Mouse (Mus musculus) stomach, embryonic 15.5 days (tissue): Measurements from ENCODE around the gene Itpr1. TPM values are rescaled to one million over a fixed set of nuclear protein-coding genes. Genes with fewer than 3 reads are reported as not detected.

ENCODE experiments used
- ATAC-seq: fragments of 200-750 bp; cut with Nextera tagmentation; 2 replicates; pipeline ENCODE4 v1.8.0; 2017; ENCODE audit warnings: low read depth, moderate number of reproducible peaks, moderate TSS enrichment; ENCODE audit not compliant: insufficient read depth, low FRiP score
- H3K27ac ChIP-seq: fragments of 300-500 bp; sonication (generic); 2 replicates; pipeline ENCODE4 v1.5.1; 2015; ENCODE audit warnings: mild to moderate bottlenecking, inconsistent platforms
- H3K27me3 ChIP-seq: fragments of 300-500 bp; sonication (generic); replicated peaks from 2 replicates; pipeline ENCODE4 v1.6.1; 2015; ENCODE audit warnings: inconsistent platforms
- H3K36me3 ChIP-seq: fragments of 300-500 bp; sonication (generic); 2 replicates; pipeline ENCODE4 v1.6.1; 2015; ENCODE audit warnings: inconsistent platforms
- H3K4me1 ChIP-seq: fragments of 300-500 bp; sonication (generic); 2 replicates; pipeline ENCODE4 v1.6.1; 2015; ENCODE audit warnings: inconsistent platforms
- H3K4me2 ChIP-seq: fragments of 300-500 bp; sonication (generic); 2 replicates; pipeline ENCODE4 v1.6.1; 2015; ENCODE audit warnings: mild to moderate bottlenecking, inconsistent platforms
- H3K4me3 ChIP-seq: fragments of 300-500 bp; sonication (generic); replicated peaks from 2 replicates; pipeline ENCODE4 v1.5.1; 2015; ENCODE audit warnings: inconsistent platforms
- H3K9ac ChIP-seq: fragments of 300-500 bp; sonication (generic); 2 replicates; pipeline ENCODE4 v1.6.1; 2015; ENCODE audit warnings: inconsistent platforms
- H3K9me3 ChIP-seq: fragments of 300-500 bp; sonication (generic); 2 replicates; pipeline ENCODE4 v1.6.1; 2016; ENCODE audit warnings: inconsistent platforms
- WGBS: fragments of 180-500 bp; shearing (Covaris S2); methylation state at CpG from one replicate; pipeline ENCODE4 v1.1.7; 2015; 5-methylcytosine and 5-hydroxymethylcytosine counted together
- polyA plus RNA-seq: library from polyadenylated mRNA; unstranded; fragments of >200 nt; fragmentation: Nextera tagmentation; extraction: Ambion mirVana; gene quantifications from 2 replicates; pipeline ENCODE4 v1.2.1, GENCODE M21; 2015

The Itpr1 gene
- polyA plus RNA-seq, 1 experiment from 2014 or later = 9.4 TPM

- H3K4me1 ChIP-seq = peaks cover 34% of the 10 kb centered on the region
- H3K4me2 ChIP-seq = no peak overlapping the region
- no peak overlapping the region for H3K4me3 ChIP-seq
- no peak overlapping the region for H3K27ac ChIP-seq
- no peaks in the 10 kb centered on the region for H3K36me3 ChIP-seq
- no peaks in the 10 kb centered on the region for H3K27me3 ChIP-seq
- no peaks in the 10 kb centered on the region for H3K9me3 ChIP-seq
- WGBS = 76% methylated on average over 16 of the region's 16 CpGs
- H3K9ac ChIP-seq = no peak overlapping the region
- ATAC-seq = no peak
Measured at GRCm38 (mm10) chr6:108454061-108454891, 241.4 kb downstream of the Itpr1 start.

- ATAC-seq = no peak
- no peak overlapping the region for H3K27ac ChIP-seq
Measured at GRCm38 (mm10) chr6:108454979-108455836, 242.3 kb downstream of the Itpr1 start.

GRCm38 (mm10) chr6:108456231-108457062, 243.6 kb downstream of the Itpr1 start:
- no peak; the same call in 1 of the 2 replicates for ATAC-seq
- Histone ChIP-seq H3K4me3 (no peak overlapping the region), H3K4me1 (peaks cover 34% of the 10 kb centered on the region), H3K9ac (no peak overlapping the region), H3K27ac (peak overlapping the region; percentile 90), H3K27me3 (no peaks in the 10 kb centered on the region), H3K36me3 (no peaks in the 10 kb centered on the region), H3K9me3 (no peaks in the 10 kb centered on the region), H3K4me2 (peak overlapping the region; percentile 37)
- WGBS = 22% methylated on average over 18 of the region's 18 CpGs

More at GRCm38 (mm10) chr6:108454979-108455836, 242.3 kb downstream of the Itpr1 start:
- Histone ChIP-seq H3K9me3 (no peaks in the 10 kb centered on the region), H3K4me1 (peaks cover 34% of the 10 kb centered on the region), H3K4me2 (no peak overlapping the region), H3K36me3 (no peaks in the 10 kb centered on the region), H3K27me3 (no peaks in the 10 kb centered on the region), H3K4me3 (no peak overlapping the region), H3K9ac (no peak overlapping the region)
- 91% methylated on average over 7 of the region's 7 CpGs for WGBS

DNA sequence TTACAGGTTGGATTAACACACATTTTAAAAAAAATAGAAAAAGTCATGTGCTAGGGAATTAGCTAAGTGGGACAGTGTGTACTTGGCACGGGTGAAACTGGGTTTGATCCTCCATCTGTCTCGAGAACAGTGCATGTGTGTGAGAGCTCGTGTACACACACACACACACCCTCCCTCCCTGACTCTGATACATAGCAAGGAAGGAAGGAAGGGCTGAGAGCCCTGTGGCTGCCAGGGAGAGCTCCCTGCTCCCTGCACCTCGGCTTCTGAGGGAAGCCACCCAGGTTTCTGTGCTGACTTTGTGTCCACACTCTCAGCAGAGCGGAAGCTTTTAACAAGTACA, 244.1 kb downstream of the Itpr1 start:
- H3K4me1 ChIP-seq = peaks cover 34% of the 10 kb centered on the region
- no peak overlapping the region for H3K9ac ChIP-seq
- H3K27me3 ChIP-seq = no peaks in the 10 kb centered on the region
- peak overlapping the region; percentile 37; the same call in 1 of the 2 replicates for H3K4me2 ChIP-seq
- WGBS = 10% methylated on average over 5 of the region's 5 CpGs
- peak; percentile 63 for ATAC-seq
- H3K36me3 ChIP-seq = no peaks in the 10 kb centered on the region
- no peaks in the 10 kb centered on the region for H3K9me3 ChIP-seq
- peak overlapping the region; percentile 90 for H3K27ac ChIP-seq
- no peak overlapping the region for H3K4me3 ChIP-seq

DNA sequence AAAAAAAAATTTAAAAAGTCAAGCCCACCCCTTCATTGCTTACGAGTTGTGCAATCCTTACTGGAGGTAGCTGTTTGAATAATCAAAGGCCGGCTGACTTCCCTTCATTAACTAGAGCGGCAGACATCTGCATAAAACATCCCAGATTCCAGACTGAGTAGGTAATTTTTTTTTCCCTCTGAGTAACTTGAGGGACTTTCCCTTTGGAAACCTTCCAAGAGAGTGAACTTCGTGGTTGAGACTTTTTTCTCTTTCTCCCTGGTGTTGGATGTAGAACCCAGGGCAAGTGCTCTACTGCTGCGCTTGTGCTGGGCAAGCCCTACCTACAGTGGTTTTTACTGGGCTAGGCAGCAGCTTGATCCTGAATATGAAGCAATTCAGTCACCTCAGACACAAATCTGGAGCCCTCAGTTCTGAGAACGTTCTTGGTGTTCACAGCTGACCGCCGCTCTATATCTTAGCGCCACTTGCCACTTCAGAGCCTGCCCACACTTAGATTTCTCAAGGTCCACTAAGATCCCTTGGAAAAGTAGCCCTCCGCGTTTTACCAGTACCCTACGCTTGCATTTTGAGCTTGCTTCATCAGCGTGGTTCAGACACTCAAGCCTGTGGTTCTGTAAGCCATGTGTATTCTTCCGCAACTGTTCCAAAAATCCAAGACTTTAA, 244.8 kb downstream of the Itpr1 start:
- 42% methylated on average over 14 of the region's 14 CpGs for WGBS
- Histone ChIP-seq H3K27me3 (no peaks in the 10 kb centered on the region), H3K4me3 (no peak overlapping the region), H3K9ac (no peak overlapping the region), H3K4me1 (peaks cover 34% of the 10 kb centered on the region), H3K4me2 (no peak overlapping the region), H3K36me3 (no peaks in the 10 kb centered on the region), H3K9me3 (no peaks in the 10 kb centered on the region), H3K27ac (peak overlapping the region; percentile 55)
- peak; percentile 12; the same call in 1 of the 2 replicates for ATAC-seq

DNA sequence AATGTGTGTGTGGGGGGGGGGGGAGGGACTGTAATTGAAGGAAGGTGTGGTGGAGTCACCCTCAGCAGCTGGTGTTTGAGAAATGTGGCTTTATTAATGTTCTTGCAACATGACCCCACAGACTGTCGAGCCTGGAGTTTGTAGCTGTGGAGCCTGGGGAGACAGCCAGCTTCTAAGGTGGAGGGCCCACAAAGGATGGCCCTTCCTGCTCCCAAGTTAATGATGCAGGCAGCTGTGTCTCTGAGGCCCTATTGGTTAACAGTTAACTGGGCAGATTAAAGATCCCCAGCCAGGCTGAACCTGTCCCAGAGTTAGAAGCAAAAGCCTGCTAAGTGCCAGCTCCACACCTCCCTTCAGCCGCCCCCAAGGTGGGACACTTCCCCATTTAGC, 245.3 kb downstream of the Itpr1 start:
- H3K9me3 ChIP-seq = no peaks in the 10 kb centered on the region
- peaks cover 34% of the 10 kb centered on the region for H3K4me1 ChIP-seq
- WGBS = 49% methylated on average over 2 of the region's 2 CpGs
- no peaks in the 10 kb centered on the region for H3K36me3 ChIP-seq
- no peaks in the 10 kb centered on the region for H3K27me3 ChIP-seq
- ATAC-seq = no peak
- no peak overlapping the region for H3K9ac ChIP-seq
- H3K4me3 ChIP-seq = no peak overlapping the region
- peak overlapping the region; percentile 55 for H3K27ac ChIP-seq
- H3K4me2 ChIP-seq = no peak overlapping the region

DNA sequence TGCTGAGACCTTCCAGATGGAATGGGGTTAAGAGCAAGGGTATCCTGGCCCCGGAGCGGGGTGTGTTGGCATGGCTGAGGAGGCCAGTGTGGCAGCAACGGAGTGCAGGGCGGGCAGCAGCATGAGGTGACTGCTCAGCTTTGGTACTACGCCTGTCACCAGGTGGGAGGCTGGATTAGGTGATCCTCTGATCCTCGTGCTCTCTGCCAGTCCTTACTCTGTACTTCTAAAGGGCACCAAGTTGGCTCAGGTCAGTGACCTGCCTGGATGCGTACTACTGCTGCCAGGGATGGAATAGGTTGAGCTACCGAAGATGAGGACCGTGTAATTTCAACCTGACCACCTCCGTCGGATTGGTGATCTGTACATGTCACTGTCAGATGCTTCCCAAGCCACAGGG, 245.9 kb downstream of the Itpr1 start:
- ATAC-seq = no peak
- 89% methylated on average over 11 of the region's 11 CpGs for WGBS
- no peak overlapping the region for H3K9ac ChIP-seq
- H3K4me1 ChIP-seq = peaks cover 34% of the 10 kb centered on the region
- no peak overlapping the region for H3K4me2 ChIP-seq
- H3K27ac ChIP-seq = no peak overlapping the region
- H3K36me3 ChIP-seq = no peaks in the 10 kb centered on the region
- no peaks in the 10 kb centered on the region for H3K9me3 ChIP-seq
- H3K4me3 ChIP-seq = no peak overlapping the region
- H3K27me3 ChIP-seq = no peaks in the 10 kb centered on the region

- Histone ChIP-seq H3K4me2 (no peak overlapping the region), H3K9me3 (no peaks in the 10 kb centered on the region), H3K27me3 (no peaks in the 10 kb centered on the region), H3K4me3 (no peak overlapping the region), H3K4me1 (no peaks in the 10 kb centered on the region), H3K9ac (no peak overlapping the region), H3K27ac (no peak overlapping the region), H3K36me3 (no peaks in the 10 kb centered on the region)
- 80% methylated on average over 8 of the region's 8 CpGs for WGBS
- ATAC-seq = no peak
Measured at GRCm38 (mm10) chr6:108464308-108464979, 251.5 kb downstream of the Itpr1 start.

GRCm38 (mm10) chr6:108465159-108465558, 252.3 kb downstream of the Itpr1 start:
- Histone ChIP-seq H3K36me3 (no peaks in the 10 kb centered on the region), H3K27me3 (no peaks in the 10 kb centered on the region), H3K4me3 (no peak overlapping the region), H3K9ac (no peak overlapping the region), H3K27ac (no peak overlapping the region), H3K4me2 (no peak overlapping the region), H3K9me3 (no peaks in the 10 kb centered on the region), H3K4me1 (no peaks in the 10 kb centered on the region)
- 92% methylated on average over 5 of the region's 5 CpGs for WGBS
- no peak for ATAC-seq

DNA sequence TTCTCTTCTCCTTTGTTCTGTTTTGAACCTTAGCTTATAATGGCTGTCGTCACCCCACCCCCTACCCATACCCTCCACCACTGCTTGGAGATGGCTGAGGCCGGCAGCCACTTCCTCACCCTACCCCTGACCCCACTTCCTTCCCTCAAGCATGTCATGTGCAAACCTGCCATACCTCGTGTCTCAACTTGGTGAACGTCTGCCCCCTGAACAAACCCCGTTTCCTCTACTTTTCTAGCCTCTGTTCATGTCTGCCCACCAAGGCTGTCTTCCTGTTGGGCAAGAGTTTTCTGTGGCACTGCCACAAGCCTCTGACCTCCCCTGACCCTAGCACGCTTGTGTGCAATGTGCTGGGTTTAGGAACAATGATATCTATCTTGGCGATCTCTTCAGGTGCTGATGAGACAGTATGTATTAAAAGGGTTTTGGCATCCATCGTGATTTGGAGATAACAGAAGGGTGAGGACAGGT, 253.2 kb downstream of the Itpr1 start:
- H3K4me3 ChIP-seq = no peak overlapping the region
- no peak overlapping the region for H3K27ac ChIP-seq
- no peaks in the 10 kb centered on the region for H3K4me1 ChIP-seq
- WGBS = 67% methylated on average over 8 of the region's 8 CpGs
- H3K36me3 ChIP-seq = no peaks in the 10 kb centered on the region
- H3K9ac ChIP-seq = no peak overlapping the region
- ATAC-seq = no peak
- H3K4me2 ChIP-seq = no peak overlapping the region
- H3K27me3 ChIP-seq = no peaks in the 10 kb centered on the region
- no peaks in the 10 kb centered on the region for H3K9me3 ChIP-seq

DNA sequence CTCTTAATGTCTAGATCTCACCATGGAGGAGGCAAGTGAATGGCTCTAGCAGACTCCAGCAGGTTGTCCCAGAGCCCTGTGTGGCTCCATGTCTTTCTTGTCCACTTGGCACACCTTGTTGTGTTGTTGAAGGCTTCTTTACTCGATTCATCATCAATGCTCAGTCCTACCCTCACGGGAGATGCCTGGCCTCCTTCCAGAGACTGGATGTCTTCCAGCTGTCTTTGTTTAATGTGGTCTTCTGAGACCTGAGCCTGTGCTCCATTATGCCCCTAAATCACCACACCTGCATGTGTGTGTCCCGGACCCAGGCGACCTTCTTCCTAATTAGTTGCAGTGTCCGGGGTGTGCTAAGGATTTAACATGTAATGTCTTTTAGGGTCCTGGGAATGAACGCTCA, 254.7 kb downstream of the Itpr1 start:
- ATAC-seq = no peak
- no peaks in the 10 kb centered on the region for H3K27me3 ChIP-seq
- H3K9ac ChIP-seq = no peak overlapping the region
- no peak overlapping the region for H3K27ac ChIP-seq
- H3K4me1 ChIP-seq = no peaks in the 10 kb centered on the region
- H3K9me3 ChIP-seq = no peaks in the 10 kb centered on the region
- no peaks in the 10 kb centered on the region for H3K36me3 ChIP-seq
- no peak overlapping the region for H3K4me3 ChIP-seq
- WGBS = 47% methylated on average over 6 of the region's 6 CpGs
- H3K4me2 ChIP-seq = no peak overlapping the region
